1 mouse cellular context compared by ENCODE assay signal in genomic region chr17:34571875-34572274, GRCm38 (mm10).
TF ChIP-seq lines count a peak whose summit lies in the region.

No protein-coding gene starts in this region.

TF ChIP-seq in MEL, 35 proteins besides CTCF, POLR2A, EP300 and RAD21 (continued from another document):
- no peak for TF ChIP-seq ETS1 (IDR thresholded peaks at IDR 0.05; ENCODE audit: low read depth, low read length)
- TF ChIP-seq ZNF384 (IDR thresholded peaks at IDR 0.05; ENCODE audit: low read depth, low read length): no peak
- TF ChIP-seq RCOR1 (IDR thresholded peaks at IDR 0.05; ENCODE audit: low read depth, low read length): no peak
- TF ChIP-seq POLR2AphosphoS2 (IDR thresholded peaks at IDR 0.05; ENCODE audit: low read length): no peak
- no peak for TF ChIP-seq TAL1 (IDR thresholded peaks at IDR 0.05; ENCODE audit: low read length)
- TF ChIP-seq USF1 (IDR thresholded peaks at IDR 0.05; ENCODE audit: low read depth, low read length): no peak
